Mouse (Mus musculus) ovary, postnatal 14 days (tissue): Measurements from ENCODE around the gene Srp9.

Experiments used
- DNase-seq: peaks from one replicate; pipeline ENCODE4 v3.0.0; 2022; ENCODE audit warnings: low spot score

Srp9 gene

DNA sequence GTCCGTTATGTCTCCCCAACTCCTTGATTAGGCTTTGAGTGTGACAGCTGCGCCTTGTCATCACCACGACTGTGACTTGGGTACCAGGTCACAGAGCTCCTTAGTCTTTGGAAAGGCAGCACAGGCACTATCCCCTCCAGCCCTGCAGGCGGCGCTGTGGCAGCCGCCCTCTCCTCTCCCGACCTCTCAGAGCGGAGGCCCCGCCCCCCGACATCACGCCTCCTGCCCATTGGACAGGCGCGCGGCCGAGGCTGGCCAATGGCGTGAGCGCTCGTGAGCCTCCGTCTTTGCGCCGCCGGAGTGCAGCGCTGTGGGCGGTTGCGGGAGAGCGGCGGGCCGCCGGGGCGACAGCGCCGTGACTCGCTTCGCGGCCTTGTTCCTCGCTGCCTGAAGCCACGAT lies at the start of gene Srp9:
Srp9 (plus strand) TSS at position 232 of the 400 bp plus-strand sequence.
- DNase-seq = peak; percentile 95

GRCm38 (mm10) chr1:182081744-182082419 lies 42.7 kb upstream of the Srp9 start:
- no peak for DNase-seq

GRCm38 (mm10) chr1:182083459-182083858 lies 41.1 kb upstream of the Srp9 start:
- DNase-seq = no peak

- DNase-seq = no peak
These were observed 37.8 kb upstream of the Srp9 start for GRCm38 (mm10) chr1:182086759-182087158.

GRCm38 (mm10) chr1:182087351-182087750 lies 37.2 kb upstream of the Srp9 start:
- no peak for DNase-seq

DNA sequence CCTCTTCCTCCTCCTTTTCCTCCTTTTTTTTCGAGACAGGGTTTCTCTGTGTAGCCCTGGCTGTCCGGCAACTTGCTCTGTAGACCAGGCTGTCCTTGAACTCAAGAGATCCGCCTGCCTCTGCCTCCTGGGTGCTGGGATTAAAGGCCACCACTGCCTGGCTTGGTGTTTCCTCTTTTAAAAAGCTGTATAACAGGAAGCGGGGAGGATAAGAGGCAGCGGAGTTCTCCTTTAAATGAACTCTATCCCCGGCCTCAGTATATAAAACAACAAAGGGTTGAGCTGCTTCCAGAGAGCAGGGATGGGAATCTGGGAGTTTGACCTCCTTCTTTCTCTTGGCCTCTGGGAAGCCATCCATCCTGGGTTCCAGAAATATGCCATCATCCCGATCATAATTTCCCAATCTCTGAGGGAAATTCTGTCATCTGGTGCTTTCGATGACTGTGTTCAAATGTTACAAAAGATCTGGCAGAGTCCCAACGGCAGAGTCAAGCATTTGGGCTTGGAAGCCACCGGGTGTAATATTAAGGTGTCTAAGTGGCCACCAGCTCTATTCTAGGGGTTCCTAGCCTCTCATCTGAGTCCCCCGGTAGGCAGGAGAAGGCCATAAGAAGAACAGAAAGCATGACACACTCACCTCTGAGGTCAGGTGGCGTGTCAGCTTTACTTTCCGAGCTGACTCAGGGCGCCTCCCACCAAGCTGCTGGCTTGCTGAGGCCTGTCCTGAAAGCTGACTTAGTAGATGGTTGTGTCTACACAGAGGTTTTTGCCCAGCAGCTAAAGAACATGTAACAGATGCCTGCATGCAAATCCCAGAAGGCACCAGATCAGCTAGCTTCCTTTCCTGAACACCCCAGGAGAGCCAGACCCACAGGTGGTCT lies 36.5 kb upstream of the Srp9 start:
- DNase-seq = no peak

- no peak for DNase-seq
These were observed 35.6 kb upstream of the Srp9 start for GRCm38 (mm10) chr1:182088844-182089418.

GRCm38 (mm10) chr1:182089600-182090297 lies 34.8 kb upstream of the Srp9 start:
- no peak for DNase-seq

- no peak for DNase-seq
These were observed 34.2 kb upstream of the Srp9 start for GRCm38 (mm10) chr1:182090298-182090677.

DNA sequence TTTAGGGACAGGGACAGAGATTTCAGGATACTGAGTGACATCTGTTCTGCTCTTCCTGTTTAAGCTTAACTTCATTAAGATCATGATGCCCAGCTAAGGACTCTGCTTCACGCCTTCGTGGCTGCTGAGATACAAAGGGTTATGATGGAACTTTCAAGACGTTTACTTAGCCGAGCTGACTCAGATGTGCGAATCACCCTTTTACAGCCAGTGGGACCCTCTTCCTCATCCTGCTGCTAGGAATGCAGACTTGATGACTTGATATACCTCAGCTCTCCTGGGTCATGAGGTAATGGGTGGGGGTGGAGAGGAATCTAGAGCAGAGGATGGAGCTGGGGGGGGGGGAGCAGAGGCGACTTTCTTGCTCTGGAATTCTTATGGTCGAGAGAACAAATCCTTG lies 33.3 kb upstream of the Srp9 start:
- no peak for DNase-seq

DNA sequence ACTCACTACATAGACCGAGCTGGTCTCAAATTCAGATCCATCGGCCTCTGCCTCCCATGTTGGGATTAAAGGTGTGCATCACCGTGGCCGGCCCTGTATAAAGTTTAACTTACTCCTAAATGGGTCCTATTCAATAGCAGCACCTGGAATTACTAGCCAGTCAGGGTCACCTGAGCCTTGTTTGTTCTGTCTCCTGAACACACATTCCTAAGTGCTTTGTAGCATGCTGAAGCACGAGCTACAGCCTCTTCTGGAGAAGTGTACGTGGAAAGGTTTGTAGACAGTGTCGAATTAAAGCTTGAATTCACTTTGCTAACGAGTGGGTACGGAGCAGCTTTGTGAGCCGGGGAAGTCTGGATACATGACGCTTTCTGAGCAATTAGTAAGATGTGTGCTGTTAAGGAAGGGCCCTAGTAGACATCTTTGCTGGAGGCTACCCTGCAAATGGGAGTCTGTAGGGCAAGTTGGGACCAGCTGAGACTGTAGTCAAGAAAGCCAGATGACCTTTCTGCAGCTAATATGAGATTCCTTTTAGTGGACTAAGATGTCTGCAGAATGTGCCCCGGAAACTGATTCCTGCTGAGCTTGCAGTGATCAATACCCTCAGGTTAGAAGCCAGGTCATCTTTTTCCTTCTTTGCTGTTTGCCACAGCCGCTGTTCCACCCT lies 32.7 kb upstream of the Srp9 start:
- no peak for DNase-seq

DNA sequence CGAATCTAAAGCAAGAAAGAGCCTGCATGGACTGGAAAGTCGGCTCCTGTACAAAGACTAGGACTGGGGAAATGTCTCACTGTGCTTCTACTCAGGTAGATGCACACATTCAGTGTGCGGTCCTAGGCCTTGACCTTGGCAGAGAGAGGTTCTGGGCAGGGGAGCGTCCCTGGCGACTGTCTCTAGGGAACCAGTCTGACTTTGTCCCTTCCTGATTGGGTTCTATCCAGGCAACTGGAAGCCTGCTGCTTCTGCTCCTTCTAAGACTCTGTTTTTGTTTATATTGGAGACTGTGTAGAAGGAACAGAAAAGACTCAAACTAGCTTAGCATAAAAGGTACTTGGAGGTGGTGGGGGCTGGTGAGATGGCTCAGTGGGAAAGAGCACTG lies 32.1 kb upstream of the Srp9 start:
- DNase-seq = no peak

DNA sequence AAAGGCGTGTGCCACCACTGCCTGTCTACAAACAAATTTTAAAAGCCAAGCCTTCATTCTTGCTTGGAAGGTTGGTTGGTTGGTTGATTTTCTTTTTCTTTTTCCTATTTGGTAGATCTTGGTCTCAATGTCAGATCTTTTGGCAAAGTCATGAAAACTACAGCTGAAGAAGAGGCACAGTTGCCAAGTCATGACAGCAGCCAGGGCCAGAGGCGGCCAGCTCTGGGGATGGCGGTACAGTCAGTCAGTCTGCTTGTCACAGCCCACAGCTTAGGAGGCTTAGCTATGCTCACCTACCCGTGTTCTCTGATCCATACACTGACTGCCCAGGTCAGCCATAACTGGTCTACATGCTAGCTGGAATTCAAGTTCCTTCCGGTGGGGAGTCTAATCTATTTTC lies 31.1 kb upstream of the Srp9 start:
- no peak for DNase-seq

DNA sequence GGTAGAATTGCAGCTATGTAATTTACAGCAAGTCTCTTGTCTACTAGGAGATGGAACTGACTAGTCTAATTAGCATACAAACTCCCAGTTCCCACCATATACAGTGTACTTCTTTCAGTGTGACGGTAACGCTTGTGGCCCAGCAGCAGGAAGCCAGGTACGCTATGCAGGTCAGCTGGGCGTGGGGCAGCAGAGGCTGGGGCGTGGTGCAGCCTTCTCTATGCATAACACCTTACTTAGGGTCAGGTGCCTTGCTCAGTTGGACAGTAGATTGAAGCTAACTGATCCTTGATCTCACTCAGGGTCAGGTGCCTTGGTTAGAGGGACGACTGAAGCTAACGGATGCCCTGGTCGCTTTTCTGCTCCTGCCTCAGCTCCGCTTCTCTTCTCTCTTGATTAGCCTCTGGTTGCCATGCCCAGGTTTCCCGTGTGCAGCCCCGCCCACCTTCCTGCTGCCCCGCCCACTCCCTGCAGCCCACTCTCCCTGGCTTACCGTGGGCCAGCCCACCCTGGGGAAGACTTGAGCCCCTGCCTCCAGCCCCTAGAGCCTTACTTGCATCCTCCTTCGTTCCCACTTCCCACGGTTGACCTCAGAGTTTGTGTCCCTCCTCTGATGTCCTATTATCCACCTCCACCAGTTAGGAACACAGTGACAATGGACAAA lies 29.9 kb upstream of the Srp9 start:
- DNase-seq = no peak

GRCm38 (mm10) chr1:182095240-182095741 lies 29.2 kb upstream of the Srp9 start:
- peak; percentile 67 for DNase-seq

DNA sequence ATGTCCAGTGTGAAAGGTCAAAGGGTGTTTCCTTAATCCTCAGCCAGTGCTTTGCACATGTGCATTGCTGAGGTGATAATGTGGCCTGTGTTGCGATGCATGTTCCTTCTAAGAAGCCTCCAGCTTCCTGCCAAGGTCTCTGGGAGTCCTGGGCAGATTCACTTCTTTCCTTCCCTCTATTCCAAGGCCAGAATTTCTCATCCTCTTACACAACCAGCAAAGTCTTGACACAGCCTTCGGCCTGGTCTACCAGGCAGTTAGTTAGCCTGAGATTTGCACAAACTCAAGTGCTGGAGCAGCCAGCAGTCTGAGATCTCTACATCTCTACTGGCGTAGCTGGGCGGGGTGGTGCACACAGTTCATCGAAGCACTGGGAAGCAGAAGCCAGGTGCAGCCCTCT lies 27.8 kb upstream of the Srp9 start:
- DNase-seq = no peak

DNA sequence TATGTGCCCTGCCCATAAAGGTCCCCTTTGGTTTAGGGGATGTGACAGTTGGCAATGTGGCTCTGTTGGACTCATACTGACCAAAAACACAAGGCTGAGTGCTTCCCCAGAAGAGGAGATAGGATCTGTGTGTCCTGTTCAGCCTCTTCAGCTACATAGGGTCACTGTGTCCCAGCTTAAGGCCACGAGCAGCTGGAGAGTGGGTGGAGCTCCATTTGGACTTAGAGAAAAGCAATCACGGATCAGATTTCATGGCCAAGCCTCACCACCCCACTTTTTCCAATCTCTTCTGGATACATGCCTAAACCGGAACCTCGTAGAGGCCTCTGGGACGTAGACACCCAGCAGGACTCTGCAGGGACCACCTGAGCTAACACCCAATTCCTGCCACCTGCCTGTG lies 25.5 kb upstream of the Srp9 start:
- DNase-seq = no peak

- no peak for DNase-seq
These were observed 24.1 kb upstream of the Srp9 start for GRCm38 (mm10) chr1:182100403-182100802.

DNA sequence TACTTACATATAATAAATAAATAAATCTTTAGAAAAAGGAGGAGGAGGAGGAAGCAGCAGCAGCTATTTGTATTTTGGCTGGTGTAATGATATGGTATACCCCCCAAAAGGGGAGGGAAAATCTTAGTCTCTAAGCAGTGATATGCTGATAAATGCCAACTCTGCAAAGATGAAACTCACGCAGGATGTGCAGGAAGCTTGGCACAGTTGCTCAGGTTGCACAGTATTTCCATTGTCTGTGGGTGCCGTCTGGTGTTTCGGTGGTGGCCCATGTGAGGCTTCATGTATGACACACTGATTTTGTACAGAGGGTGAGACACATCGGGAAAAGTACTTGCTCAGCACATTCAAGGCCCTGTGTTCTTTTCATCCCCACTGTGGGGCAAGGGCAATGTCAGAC lies 23.1 kb upstream of the Srp9 start:
- no peak for DNase-seq

DNA sequence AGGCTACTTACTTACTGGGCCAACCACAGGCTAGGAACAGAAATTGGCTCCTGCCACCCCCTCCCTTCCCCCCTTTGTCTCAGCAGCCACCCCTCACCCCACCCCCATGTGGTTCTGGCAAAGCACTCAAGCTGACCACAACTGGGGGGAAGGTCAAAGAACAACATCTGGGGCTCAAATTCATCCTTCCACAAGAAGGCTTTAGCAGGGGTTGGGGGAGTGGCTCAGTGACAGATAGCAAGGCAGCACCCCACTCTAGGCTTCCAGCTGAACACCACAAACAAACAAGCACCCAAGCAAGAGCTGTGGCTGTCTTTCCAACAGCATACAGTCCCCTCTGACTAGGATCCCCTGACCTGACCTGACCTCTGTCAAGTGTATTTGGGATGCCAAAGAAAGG lies 21.8 kb upstream of the Srp9 start:
- DNase-seq = no peak

- no peak for DNase-seq
These were observed 21.1 kb upstream of the Srp9 start for GRCm38 (mm10) chr1:182103436-182103835.
